Mouse (Mus musculus) urinary bladder, postnatal 4 days (tissue): ENCODE results near the gene Olfr1191-ps1.
"Not testable (repeated sequence)": the region's sequence is repeated elsewhere in the genome, so short reads cannot be mapped to it uniquely, and the experiment has no call there.

ENCODE experiments used
- DNase-seq, 2 experiments: peaks; one replicate each; pipeline ENCODE4 v3.0.0; 2021 to 2022; ENCODE audit warnings: low spot score in 2 of 2

The Olfr1191-ps1 gene

GRCm38 (mm10) chr2:88640242-88640641, at the start of gene Olfr1191-ps1:
Gene Olfr1191-ps1, plus strand, starts transcription at chr2:88640542.
- DNase-seq: not testable (repeated sequence)

GRCm38 (mm10) chr2:88648209-88648608, 7.9 kb downstream of the Olfr1191-ps1 start, which contains the start of gene Olfr1192-ps1:
Gene Olfr1192-ps1, plus strand, starts transcription at chr2:88648509.
- no peak for DNase-seq

- not testable (repeated sequence) for DNase-seq
Measured at GRCm38 (mm10) chr2:88675328-88675727, 35.0 kb downstream of the Olfr1191-ps1 start, which contains the start of gene Olfr1193. Gene Olfr1193, plus strand, starts transcription at chr2:88675628.

- no peak for DNase-seq
Measured at GRCm38 (mm10) chr2:88689087-88689486, 48.7 kb downstream of the Olfr1191-ps1 start, which contains the start of gene Olfr1195. Gene Olfr1195, minus strand, starts transcription at chr2:88689187.
